Mouse (Mus musculus): ENCODE measurements around the gene Olfr1280. TPM values are rescaled to one million over a fixed set of nuclear protein-coding genes. Genes with fewer than 3 reads are reported as not detected.
"Not testable (repeated sequence)": the region's sequence is repeated elsewhere in the genome, so short reads cannot be mapped to it uniquely, and the experiment has no call there.

The Olfr1280 gene
- not detected for total RNA-seq (2021)
- long read RNA-seq, result 0 reads

- DNase-seq (ENCODE audit: low spot score in 2 of 2), result no peak
Observed at GRCm38 (mm10) chr2:111313717-111314116, at the start of gene Olfr1280. Gene Olfr1280, plus strand, starts transcription at chr2:111314017.

- no peak for DNase-seq (ENCODE audit: low spot score in 2 of 2)
Observed at GRCm38 (mm10) chr2:111274006-111274405, 39.8 kb upstream of the Olfr1280 start, which contains the start of gene Olfr1277. Gene Olfr1277, minus strand, starts transcription at chr2:111274106.

- no peak for DNase-seq (ENCODE audit: low spot score in 2 of 2)
Observed at GRCm38 (mm10) chr2:111289836-111290235, 24.0 kb upstream of the Olfr1280 start, which contains the start of gene Olfr1278. Gene Olfr1278, plus strand, starts transcription at chr2:111290136.

GRCm38 (mm10) chr2:111298541-111298940, 15.3 kb upstream of the Olfr1280 start:
- DNase-seq (ENCODE audit: low spot score in 2 of 2), result no peak

GRCm38 (mm10) chr2:111300374-111300773, 13.4 kb upstream of the Olfr1280 start, which contains the start of gene Olfr1279:
Gene Olfr1279, plus strand, starts transcription at chr2:111300635.
- no peak for DNase-seq (ENCODE audit: low spot score in 2 of 2)

GRCm38 (mm10) chr2:111326220-111326619, 12.4 kb downstream of the Olfr1280 start, which contains the start of gene Olfr1281:
Gene Olfr1281, plus strand, starts transcription at chr2:111326520.
- DNase-seq (ENCODE audit: low spot score in 2 of 2), result no peak

GRCm38 (mm10) chr2:111333721-111334120, 19.9 kb downstream of the Olfr1280 start:
- not testable (repeated sequence) for DNase-seq (ENCODE audit: low spot score in 2 of 2)

GRCm38 (mm10) chr2:111335976-111336375, 22.2 kb downstream of the Olfr1280 start, which contains the start of gene Olfr1282:
Gene Olfr1282, minus strand, starts transcription at chr2:111336076.
- DNase-seq (ENCODE audit: low spot score in 2 of 2), result no peak

- DNase-seq (ENCODE audit: low spot score in 2 of 2), result no peak
Observed at GRCm38 (mm10) chr2:111366490-111366889, 52.7 kb downstream of the Olfr1280 start, which contains the start of gene Olfr1283. Gene Olfr1283, plus strand, starts transcription at chr2:111366790.

- DNase-seq (ENCODE audit: low spot score in 2 of 2), result no peak
Observed at GRCm38 (mm10) chr2:111375222-111375621, 61.4 kb downstream of the Olfr1280 start, which contains the start of gene Olfr1284. Gene Olfr1284, plus strand, starts transcription at chr2:111375522.

Other genes with a start within 250 kb of the Olfr1280 start
- not detected for gene Gm13941, start 208.0 kb upstream of the Olfr1280 start, total RNA-seq (2021)
- not detected for gene Gm15130, start 161.1 kb upstream of the Olfr1280 start, total RNA-seq (2021)
- gene 4930430A15Rik, start 84.4 kb upstream of the Olfr1280 start, total RNA-seq (2021), result not detected
- not detected for gene Olfr1275, start 78.7 kb upstream of the Olfr1280 start, total RNA-seq (2021)
- gene Olfr1276, start 59.5 kb upstream of the Olfr1280 start, total RNA-seq (2021), result not detected
- gene Olfr1277, start 39.9 kb upstream of the Olfr1280 start, total RNA-seq (2021), result not detected
- gene Olfr1278, start 23.9 kb upstream of the Olfr1280 start, total RNA-seq (2021), result not detected
- gene Olfr1279, start 13.4 kb upstream of the Olfr1280 start, total RNA-seq (2021), result not detected
- not detected for gene Olfr1281, start 12.5 kb downstream of the Olfr1280 start, total RNA-seq (2021)
- not detected for gene Olfr1282, start 22.1 kb downstream of the Olfr1280 start, total RNA-seq (2021)
- gene Olfr1283, start 52.8 kb downstream of the Olfr1280 start, total RNA-seq (2021), result not detected
- not detected for gene Olfr1284, start 61.5 kb downstream of the Olfr1280 start, total RNA-seq (2021)
- not detected for gene Olfr1286, start 109.1 kb downstream of the Olfr1280 start, total RNA-seq (2021)
- not detected for gene Olfr1287, start 135.1 kb downstream of the Olfr1280 start, total RNA-seq (2021)
- not detected for gene Olfr1288, start 160.1 kb downstream of the Olfr1280 start, total RNA-seq (2021)
- gene Olfr1289, start 166.8 kb downstream of the Olfr1280 start, total RNA-seq (2021), result not detected
- not detected for gene Olfr1290, start 179.8 kb downstream of the Olfr1280 start, total RNA-seq (2021)
- not detected for gene Olfr1291-ps1, start 183.2 kb downstream of the Olfr1280 start, total RNA-seq (2021)
- gene Olfr1293-ps, start 211.2 kb downstream of the Olfr1280 start, total RNA-seq (2021), result not detected
- gene Olfr1294, start 226.3 kb downstream of the Olfr1280 start, total RNA-seq (2021), result not detected